Mouse (Mus musculus): ENCODE measurements at regions not wholly inside any gene's neighbourhood (a gene's known extent, or its start where the extent isn't known, plus 50 kb on each side); places are given as distances from the start of the nearest gene placed in this dataset.

- TF ChIP-seq CTCF (IDR thresholded peaks at IDR 0.05; ENCODE audit: borderline replicate concordance, insufficient read depth, low read length) = no peak
- TF ChIP-seq POLR2A (IDR thresholded peaks at IDR 0.05; ENCODE audit: low read depth, low read length) = no peak
These were observed 108.4 kb downstream of the Sp3 start for GRCm38 (mm10) chr2:72871836-72872235.

Data from embryonic fibroblast, embryonic 13.5 days (primary cell).